Mouse (Mus musculus) adrenal gland, adult 18-20 months (tissue): ENCODE measurements around the gene 4930583I09Rik. TPM values are rescaled to one million over a fixed set of nuclear protein-coding genes. Genes with fewer than 3 reads are reported as not detected.

Experiments used
- DNase-seq, 2 experiments: peaks; one replicate each; pipeline ENCODE4 v3.0.0; 2021 to 2022; ENCODE audit warnings: low spot score in 2 of 2
- total RNA-seq, 2 experiments: library from RNA; stranded (reverse); gene quantifications; 1 replicate in 1 of 2; 2 replicates in 1 of 2; pipeline ENCODE4 v1.2.3; 2021

The 4930583I09Rik gene
- total RNA-seq, 2 experiments from 2014 or later: not detected

DNA sequence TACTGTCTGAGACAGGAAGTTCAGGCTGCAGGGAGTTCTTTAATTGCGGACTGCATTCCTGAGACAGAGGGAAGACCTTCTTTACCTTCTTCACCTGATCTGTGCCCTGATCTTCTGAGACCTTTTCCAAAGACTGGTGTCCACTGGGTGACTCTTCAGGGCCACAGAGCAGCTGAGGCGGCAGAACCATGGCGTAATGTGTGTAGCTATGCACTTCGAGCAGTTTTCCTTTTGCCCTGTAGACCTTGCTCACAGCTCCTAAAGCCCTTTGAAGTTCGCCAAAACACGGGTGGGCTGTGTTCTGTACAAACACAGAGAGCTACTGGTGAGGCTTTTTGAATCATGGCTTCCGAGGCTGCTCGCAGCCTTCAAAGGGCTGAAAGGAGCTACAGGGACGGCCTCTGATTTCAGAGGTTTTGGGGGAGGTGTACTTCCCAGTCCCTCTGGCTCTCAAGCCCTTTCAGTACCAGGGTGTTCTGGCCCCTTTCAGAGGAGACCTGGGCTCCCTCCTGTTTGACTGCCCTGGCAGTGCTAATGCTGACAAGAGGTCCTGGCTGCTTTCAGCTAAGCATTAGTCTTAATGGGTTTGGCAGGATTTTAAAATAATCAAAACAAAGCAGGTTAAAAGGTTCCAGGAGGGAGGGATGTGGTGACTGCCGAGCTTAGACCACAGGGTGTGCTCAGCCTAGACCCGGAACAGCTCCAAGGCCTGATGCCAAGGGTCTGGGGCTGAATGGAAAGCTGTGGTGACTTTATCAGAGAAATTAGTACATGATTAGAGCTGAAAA lies 33.5 kb downstream of the 4930583I09Rik start:
- no peak for DNase-seq

DNA sequence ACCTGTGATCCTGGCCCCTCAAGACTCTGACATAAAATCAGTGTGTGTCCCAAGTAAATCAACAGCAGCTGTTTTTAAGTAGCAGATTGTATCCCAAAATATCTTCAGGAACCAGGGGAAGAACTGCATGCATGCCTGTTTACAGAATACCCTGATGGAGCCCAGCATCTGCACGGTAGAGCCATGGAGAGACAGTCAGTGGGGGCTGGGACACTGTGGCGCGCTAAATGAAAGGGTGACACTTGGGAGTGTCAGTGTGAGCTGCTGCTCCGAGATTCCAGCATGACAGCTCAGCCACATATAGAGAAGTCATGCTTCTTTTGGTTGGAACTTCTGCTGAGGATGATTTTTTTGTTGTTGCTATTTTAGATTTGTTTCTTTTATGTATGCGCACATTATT lies 43.2 kb downstream of the 4930583I09Rik start:
- DNase-seq: no peak

DNA sequence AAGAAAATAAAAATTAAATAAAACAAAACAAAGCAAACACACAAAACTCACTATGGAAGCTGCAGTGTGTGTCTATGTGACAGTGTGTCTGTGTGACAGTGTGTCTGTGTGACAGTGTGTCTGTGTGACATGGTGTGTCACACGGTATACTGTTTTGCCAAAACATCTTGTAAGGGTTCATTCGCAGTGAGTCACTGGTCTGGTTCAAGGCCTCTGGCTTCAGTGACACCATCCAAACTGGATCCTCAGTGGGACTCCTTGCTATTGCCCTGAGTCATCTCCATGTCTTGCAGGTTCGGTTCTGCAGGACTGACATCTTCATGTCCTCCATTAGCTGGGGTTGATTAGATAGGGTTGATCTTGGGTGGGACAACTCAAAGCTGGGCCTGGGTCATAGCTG lies 43.8 kb downstream of the 4930583I09Rik start:
- no peak for DNase-seq

DNA sequence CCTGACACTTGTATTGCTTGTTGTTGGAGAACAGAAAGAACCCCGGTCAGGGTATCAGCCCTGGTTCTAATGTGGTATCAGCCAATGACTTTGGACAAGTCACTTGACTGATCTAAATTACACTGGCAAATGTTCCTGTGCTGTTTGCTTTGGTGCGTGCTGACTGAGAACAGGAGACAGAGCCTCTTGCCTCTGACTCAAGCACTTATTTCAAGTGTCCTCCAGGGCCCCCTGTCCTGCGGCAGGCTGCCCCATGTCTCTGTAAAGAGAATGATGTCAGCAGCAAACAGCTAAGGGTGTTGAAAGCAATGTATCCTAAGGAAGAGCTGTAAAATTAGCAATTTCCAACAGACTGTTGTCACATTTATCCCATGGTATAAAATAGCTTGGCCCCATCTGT lies 46.7 kb downstream of the 4930583I09Rik start:
- DNase-seq: no peak

DNA sequence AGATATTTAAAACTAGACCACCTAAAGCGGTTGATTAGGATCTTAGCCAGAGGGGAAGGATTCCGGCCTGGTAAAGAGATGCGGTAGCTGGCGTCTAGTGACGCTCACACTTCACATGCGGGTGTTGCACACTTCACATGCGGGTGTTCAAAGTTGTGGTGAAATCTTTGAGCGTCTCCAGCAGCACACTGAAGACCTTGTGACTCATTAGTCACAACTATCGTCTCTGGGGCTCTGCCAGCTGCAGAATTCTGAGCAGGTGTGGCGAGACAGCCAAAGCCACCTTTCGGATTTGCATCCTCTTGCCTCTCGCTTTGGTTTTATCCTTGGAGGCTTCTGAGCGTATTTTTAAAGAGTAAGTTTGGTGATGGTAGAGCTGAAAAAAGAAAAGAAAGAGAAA lies 47.6 kb downstream of the 4930583I09Rik start:
- DNase-seq: no peak

DNA sequence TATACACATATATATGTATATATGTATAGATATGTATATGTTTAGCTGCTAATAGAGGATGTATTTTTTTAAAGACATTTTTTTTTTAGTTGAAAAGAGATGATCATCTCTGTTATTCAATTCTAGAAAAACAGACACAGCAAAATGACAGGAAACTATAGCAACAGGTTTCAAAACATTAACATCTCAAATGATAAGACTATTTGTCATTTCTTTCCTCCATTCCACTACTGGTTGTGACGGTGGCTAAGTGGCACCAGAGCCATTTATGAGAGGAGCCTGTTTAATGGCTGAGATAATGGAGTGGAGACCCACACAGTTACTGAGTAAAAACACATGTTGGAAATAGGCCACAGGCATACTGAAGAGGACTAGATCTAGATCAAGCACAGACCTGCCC lies 49.9 kb downstream of the 4930583I09Rik start:
- DNase-seq: no peak

Other genes starting within 250 kb of the 4930583I09Rik start
- 100 to 1,000 TPM; 105 to 174 TPM for gene Man2a1, start 235.3 kb downstream of the 4930583I09Rik start, total RNA-seq